Mouse (Mus musculus) testis, postnatal 14 days (tissue): ENCODE data around the gene Bphl.
"Not testable (repeated sequence)": the region's sequence is repeated elsewhere in the genome, so short reads cannot be mapped to it uniquely, and the experiment has no call there.

Experiments
- DNase-seq: peaks from one replicate; pipeline ENCODE4 v3.0.0; 2021; ENCODE audit warnings: low spot score

Gene Bphl

DNA sequence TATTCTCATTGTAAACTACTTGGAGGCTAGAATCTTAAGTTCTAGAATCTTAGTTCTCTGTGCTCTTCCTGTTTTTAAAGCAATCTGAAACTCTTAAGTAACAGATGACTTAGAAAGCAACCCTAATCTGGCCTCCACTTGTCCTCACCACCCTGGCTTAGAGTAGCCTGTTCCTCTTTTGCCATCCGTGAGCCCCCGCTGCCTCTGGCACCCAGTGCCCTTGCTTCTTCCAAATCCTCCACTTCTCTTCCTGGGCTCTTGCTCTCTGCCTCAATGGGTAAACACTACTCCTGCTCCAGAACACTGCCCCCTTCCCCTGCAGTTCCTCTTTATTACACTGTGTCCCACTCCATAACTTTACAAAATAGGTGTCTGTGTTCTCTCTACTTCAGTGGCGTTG is 14.3 kb downstream of the Bphl start:
- no peak for DNase-seq

GRCm38 (mm10) chr13:34053673-34054282 is 16.4 kb downstream of the Bphl start:
- DNase-seq: no peak

DNA sequence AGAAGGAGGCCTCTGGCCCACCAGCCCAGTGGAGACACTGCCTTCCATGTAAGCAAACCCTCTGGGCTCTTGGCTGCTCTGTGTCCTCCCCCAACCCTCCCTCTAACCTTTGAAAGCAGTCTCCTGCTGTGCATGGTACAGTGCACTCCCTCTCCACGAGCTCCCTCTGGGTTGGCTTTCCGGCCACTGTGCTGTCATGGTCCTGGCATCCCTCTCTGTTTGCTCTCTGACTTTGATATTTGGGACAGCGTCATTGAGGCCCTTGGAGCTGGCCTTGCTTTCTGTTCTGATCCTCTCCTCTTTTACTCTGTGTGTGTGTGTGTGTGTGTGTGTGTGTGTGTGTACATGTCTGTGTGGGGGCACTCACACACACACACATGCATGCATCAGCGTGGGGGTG is 17.0 kb downstream of the Bphl start:
- DNase-seq: no peak

- no peak for DNase-seq
Measured at GRCm38 (mm10) chr13:34054983-34055382, 17.6 kb downstream of the Bphl start.

DNA sequence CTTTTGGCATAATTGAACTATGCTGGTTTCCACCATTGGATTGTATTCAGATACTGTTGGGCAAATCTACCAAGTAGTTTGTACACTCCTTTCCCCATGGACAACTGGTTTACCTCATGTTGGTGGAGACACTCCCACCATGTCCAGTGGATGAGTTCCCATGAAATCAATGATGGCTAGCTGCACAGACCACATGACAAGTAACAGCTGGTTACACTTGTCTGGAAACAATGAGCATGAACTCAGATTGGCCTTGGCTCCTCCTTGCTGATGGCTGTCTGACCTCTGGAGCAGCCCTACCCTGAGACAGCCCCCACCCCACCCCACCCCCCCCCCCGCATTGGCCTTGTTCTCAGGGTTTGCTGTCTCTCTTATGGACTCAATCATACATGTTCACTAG is 19.9 kb downstream of the Bphl start:
- DNase-seq: no peak

- no peak for DNase-seq
Measured at GRCm38 (mm10) chr13:34060061-34060460, 22.7 kb downstream of the Bphl start.

DNA sequence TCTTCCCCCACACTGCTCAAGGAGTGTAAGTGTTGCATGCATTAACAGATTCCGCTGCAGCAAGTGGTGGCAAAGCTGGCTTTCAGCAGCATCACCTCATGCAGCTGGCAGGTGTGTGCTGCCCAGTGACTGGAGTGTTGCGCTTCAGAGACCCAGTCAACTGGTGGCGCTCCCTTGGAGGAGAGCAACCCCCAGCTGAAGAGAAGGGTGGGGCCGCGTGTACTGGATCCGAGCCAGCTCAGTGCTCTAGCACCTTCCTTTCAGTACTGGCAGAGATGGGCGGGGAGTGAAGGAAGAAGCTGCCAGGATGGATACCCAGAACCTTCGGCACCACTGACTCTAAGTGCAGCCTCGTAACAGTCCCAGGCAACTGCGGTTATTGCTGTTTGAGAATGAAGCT is 25.1 kb downstream of the Bphl start:
- DNase-seq: no peak

- DNase-seq: no peak
Measured at GRCm38 (mm10) chr13:34066351-34066750, 29.0 kb downstream of the Bphl start.

GRCm38 (mm10) chr13:34070296-34070695 is 32.9 kb downstream of the Bphl start:
- no peak for DNase-seq

DNA sequence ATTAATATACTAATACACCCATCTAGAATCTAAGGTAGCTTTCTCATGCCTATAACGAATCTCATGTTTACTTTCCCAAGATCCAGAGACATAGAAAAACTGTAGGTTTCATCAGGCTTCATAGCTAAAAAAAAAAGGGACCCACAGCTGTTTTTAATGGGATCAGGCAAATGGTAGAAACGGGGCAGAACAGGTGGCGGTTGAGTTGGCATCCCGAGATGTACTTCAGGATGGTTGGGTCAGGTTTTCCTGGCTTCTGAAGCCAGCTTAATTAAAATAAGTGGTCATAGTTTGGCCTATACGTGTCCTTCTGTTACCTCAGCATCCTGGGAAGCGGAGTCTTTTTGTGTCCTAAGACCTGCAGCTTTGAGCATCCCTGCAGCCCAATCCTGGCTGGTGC is 34.4 kb downstream of the Bphl start:
- no peak for DNase-seq

GRCm38 (mm10) chr13:34072847-34073246 is 35.5 kb downstream of the Bphl start:
- no peak for DNase-seq

DNA sequence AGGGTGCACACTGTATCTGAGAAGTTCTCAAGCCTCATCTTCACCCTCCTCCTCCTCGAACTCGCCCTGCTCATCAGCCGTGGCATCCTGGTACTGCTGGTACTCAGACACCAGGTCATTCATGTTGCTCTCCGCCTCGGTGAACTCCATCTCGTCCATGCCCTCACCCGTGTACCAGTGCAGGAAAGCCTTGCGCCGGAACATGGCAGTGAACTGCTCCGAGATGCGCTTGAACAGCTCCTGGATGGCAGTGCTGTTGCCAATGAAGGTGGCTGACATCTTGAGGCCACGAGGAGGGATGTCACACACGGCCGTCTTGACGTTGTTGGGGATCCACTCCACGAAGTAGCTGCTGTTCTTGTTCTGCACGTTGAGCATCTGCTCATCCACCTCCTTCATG is 37.0 kb downstream of the Bphl start:
- not testable (repeated sequence) for DNase-seq

DNA sequence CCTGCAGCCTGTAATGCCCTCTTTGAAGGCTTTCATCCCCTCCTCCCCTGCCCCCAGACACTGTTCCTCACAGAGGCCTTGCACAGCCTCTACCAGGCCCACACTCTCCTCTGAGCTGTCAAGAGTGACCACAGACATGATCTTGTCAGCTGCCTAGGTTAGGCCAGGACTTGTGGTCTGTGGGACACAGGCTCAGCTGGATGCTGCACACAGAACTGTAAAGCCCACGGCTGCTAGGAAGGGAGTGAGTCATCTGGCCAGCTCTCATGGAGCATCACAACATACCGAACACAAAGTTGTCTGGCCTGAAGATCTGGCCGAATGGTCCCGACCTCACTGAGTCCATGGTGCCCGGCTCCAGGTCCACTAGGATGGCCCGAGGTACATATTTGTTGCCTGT is 38.5 kb downstream of the Bphl start:
- DNase-seq: not testable (repeated sequence)

DNA sequence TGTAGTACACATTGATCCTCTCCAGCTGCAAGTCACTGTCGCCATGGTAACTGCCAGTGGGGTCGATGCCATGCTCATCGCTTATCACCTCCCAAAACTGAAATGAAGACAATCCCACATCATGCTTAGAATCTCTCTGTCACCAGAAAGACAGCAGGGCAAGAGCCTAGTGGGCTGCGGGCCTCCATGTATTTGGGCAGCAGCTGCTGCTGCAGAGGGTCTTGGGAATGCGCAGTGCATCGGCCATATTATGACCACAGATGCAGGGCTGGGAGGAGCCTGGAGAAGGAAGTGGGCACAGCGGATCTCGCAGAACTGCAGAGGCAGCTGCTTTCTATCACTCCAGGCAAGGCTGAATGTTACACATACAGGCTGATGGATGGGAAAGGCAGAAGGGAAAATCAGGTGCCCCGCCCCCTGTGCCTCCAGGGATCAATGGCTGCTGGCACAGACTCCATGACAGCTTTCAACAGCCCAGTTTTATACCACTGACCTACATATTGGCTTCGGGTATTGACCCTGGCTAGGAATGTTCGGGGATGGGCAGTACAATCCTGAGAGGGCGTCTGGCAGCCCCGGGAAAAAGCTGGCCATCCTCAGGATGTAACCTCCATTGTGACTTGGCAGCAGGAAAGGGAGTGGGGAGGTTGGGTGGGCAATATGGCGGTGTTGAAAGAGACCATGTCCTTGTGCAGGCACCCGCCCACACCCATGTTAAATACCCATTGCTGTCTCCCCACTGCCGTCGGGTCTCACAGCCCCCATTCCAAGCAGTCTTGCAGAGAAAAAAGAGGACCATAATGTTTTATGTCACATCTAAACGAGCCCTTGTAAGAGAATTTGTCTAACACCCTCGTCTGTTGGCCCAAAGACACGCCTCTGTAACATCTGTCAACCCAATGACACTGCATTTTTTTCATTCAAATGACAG is 39.4 kb downstream of the Bphl start:
- no peak for DNase-seq

- peak; percentile 80 for DNase-seq
Measured at GRCm38 (mm10) chr13:34077492-34078271, 40.3 kb downstream of the Bphl start, which contains the start of gene Tubb2a. Tubb2a (minus strand) TSS chr13:34078007.

DNA sequence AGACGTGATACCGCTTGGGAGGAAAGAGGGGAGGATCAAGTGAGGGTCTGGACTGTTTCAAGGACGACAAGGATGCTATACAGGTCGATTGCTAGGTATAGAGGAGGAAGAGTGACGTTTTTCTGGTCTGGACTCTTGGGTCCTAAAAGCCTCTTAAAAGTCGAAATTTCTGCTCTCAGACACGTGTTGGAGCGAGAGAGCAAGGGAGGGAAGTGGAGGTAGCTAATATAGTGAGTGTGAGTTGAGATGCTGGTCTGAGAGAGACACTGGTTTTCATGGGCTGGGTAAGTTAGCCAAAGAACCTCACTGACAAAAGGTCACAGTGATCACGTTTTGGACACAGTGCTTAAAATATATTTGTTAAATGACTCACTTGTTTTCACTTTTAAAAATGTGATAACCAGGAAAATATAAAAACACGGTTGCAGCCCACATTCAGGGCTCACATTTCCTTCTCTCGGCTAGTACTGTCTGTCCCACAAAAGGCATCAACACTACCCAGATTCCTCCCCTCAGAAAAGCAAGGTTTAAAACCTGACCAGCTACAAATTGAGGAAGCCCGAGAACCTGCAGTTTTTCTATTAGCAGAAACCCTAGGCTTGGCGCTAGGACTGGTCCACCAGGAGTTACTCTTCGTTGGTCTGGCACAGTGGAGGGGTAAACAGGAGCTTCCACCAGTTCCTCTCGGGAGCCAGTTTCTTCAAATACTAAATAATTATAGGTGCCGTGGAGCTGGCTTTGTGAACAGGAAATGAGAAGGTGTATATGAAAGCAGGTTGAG is 41.3 kb downstream of the Bphl start:
- DNase-seq: no peak

- no peak for DNase-seq
Measured at GRCm38 (mm10) chr13:34079801-34080200, 42.4 kb downstream of the Bphl start.

DNA sequence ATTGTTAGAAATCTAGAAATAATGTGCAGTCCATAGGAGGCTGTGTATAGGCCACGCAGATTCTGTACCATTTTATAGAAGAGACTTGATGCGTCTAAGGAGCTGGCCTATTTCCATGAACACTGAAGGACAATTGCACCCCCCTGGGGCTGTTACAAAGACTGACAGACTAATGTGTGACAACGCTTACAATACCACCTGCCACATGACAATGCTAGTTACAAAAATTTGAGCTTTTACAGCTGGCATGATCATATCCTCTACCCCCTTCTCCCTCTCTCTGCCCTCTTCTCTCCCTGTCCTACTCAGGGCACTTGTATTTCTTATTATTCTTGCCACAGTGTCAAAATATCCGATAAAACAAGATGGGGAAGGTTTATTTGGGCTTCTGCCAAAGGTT is 44.5 kb downstream of the Bphl start:
- no peak for DNase-seq

DNA sequence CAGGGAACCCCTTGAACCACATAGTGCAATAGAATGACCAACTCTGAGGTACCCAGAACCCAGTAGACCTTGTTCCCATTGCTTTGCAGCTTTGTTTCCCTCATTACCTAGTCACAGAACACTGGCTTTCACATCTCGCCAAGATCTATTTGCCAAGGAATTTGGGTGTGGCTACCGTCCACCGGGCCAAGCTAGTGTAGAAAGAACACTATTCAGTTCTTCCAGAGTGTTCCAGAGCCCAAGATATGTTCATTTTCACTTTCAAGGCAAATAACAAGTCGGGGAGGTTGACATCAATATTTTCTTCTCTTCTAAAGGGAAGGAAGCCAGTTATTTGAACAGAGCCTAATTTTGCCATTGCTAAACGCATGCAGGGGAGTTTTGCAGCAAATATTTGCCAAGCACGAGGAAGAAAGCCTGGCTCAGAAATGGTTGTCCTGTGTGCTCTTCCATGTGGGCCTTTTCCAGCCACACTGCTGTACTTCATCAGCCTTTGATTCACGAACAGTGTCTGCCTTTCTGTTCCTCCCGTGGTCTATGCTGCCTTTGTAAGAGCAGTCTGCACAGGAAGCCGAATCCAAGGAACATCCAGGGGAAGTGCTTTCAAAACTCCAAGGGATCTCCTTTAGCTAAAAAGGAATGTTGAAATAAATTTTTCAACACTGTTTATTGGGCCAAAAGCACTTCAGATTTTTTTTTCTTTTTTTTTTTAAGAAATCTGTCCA is 46.8 kb downstream of the Bphl start:
- peak; percentile 26 for DNase-seq

GRCm38 (mm10) chr13:34087052-34087812 is 49.8 kb downstream of the Bphl start:
- DNase-seq: no peak
